Mouse (Mus musculus): ENCODE data around the gene C1ql4.
"Not testable (repeated sequence)": the region's sequence is repeated elsewhere in the genome, so short reads cannot be mapped to it uniquely, and the experiment has no call there.

Gene C1ql4

GRCm38 (mm10) chr15:99074600-99075333 lies 12.8 kb downstream of the C1ql4 start:
- DNase-seq (ENCODE audit: low read depth, low spot score) = peak; percentile 96

GRCm38 (mm10) chr15:99074019-99074599 lies 13.5 kb downstream of the C1ql4 start, which contains the start of gene Troap:
Troap (plus strand) TSS chr15:99074575.
- DNase-seq (ENCODE audit: low read depth, low spot score) = no peak

GRCm38 (mm10) chr15:99071988-99072387 lies 15.6 kb downstream of the C1ql4 start:
- no peak for DNase-seq (ENCODE audit: low read depth, low spot score)

- DNase-seq (ENCODE audit: low read depth, low spot score) = no peak
These were observed 22.0 kb downstream of the C1ql4 start for GRCm38 (mm10) chr15:99065557-99066165.

- no peak for DNase-seq (ENCODE audit: low read depth, low spot score)
These were observed 31.3 kb downstream of the C1ql4 start for GRCm38 (mm10) chr15:99056332-99056731.

- no peak for DNase-seq (ENCODE audit: low read depth, low spot score)
These were observed 32.1 kb downstream of the C1ql4 start for GRCm38 (mm10) chr15:99055511-99055961.

GRCm38 (mm10) chr15:99055040-99055439 lies 32.6 kb downstream of the C1ql4 start, which contains the start of gene Prph:
Prph (plus strand) TSS chr15:99055174.
- DNase-seq (ENCODE audit: low read depth, low spot score) = no peak

GRCm38 (mm10) chr15:99053373-99053772 lies 34.2 kb downstream of the C1ql4 start:
- no peak for DNase-seq (ENCODE audit: low read depth, low spot score)

- DNase-seq (ENCODE audit: low read depth, low spot score) = peak; percentile 46
These were observed 38.0 kb downstream of the C1ql4 start for GRCm38 (mm10) chr15:99049473-99050253.

GRCm38 (mm10) chr15:99045734-99046133 lies 41.9 kb downstream of the C1ql4 start:
- not testable (repeated sequence) for DNase-seq (ENCODE audit: low read depth, low spot score)

- DNase-seq (ENCODE audit: low read depth, low spot score) = no peak
These were observed 42.8 kb downstream of the C1ql4 start for GRCm38 (mm10) chr15:99044854-99045253.

- no peak for DNase-seq (ENCODE audit: low read depth, low spot score)
These were observed 45.3 kb downstream of the C1ql4 start for GRCm38 (mm10) chr15:99042334-99042733.

- DNase-seq (ENCODE audit: low read depth, low spot score) = no peak
These were observed 46.4 kb downstream of the C1ql4 start for GRCm38 (mm10) chr15:99040920-99041856.

GRCm38 (mm10) chr15:99039996-99040919 lies 47.4 kb downstream of the C1ql4 start:
- DNase-seq (ENCODE audit: low read depth, low spot score) = no peak

GRCm38 (mm10) chr15:99039306-99039705 lies 48.3 kb downstream of the C1ql4 start:
- no peak for DNase-seq (ENCODE audit: low read depth, low spot score)

GRCm38 (mm10) chr15:99038797-99039196 lies 48.8 kb downstream of the C1ql4 start:
- no peak for DNase-seq (ENCODE audit: low read depth, low spot score)

GRCm38 (mm10) chr15:99038025-99038424 lies 49.6 kb downstream of the C1ql4 start:
- no peak for DNase-seq (ENCODE audit: low read depth, low spot score)

- no peak for DNase-seq (ENCODE audit: low read depth, low spot score)
These were observed 51.2 kb downstream of the C1ql4 start for GRCm38 (mm10) chr15:99036249-99036905.

- no peak for DNase-seq (ENCODE audit: low read depth, low spot score)
These were observed 52.2 kb downstream of the C1ql4 start for GRCm38 (mm10) chr15:99035431-99035830.
